Mouse (Mus musculus): ENCODE data around the gene Rpl23. TPM values are rescaled to one million over a fixed set of nuclear protein-coding genes. Genes with fewer than 3 reads are reported as not detected.
"Not testable (repeated sequence)": the region's sequence is repeated elsewhere in the genome, so short reads cannot be mapped to it uniquely, and the experiment has no call there.

Rpl23 gene
- polyA plus RNA-seq, 1 experiment = 1,391 TPM

GRCm38 (mm10) chr11:97793165-97793564, 10.9 kb upstream of the Rpl23 start:
- H3K4me3 ChIP-seq (ENCODE audit: insufficient read depth, poor library complexity, severe bottlenecking) = no peak overlapping the region
- TF ChIP-seq USF1 (IDR thresholded peaks at IDR 0.05; ENCODE audit: low read depth) = peak; percentile 57
- no peak for TF ChIP-seq FOSL1 (IDR thresholded peaks at IDR 0.05; ENCODE audit: insufficient read depth, low read length, poor library complexity, severe bottlenecking)
- peak; percentile 6 for TF ChIP-seq CTCF (IDR thresholded peaks at IDR 0.05; ENCODE audit: control insufficient read depth, insufficient read depth, insufficient read length)
- no peak for TF ChIP-seq CEBPB (IDR thresholded peaks at IDR 0.05; ENCODE audit: low read depth)
- TF ChIP-seq MYOG (IDR thresholded peaks at IDR 0.05; ENCODE audit: control insufficient read depth, extremely low read depth, insufficient read length) = no peak
- TF ChIP-seq MYOD1 (IDR thresholded peaks at IDR 0.05; ENCODE audit: control insufficient read depth, insufficient read length, low read depth) = no peak
- peak; percentile 88 for TF ChIP-seq MAX (IDR thresholded peaks at IDR 0.05)
- no peaks in the 10 kb centered on the region for H3K27me3 ChIP-seq (ENCODE audit: control insufficient read depth, insufficient read depth, insufficient read length)
- no peaks in the 10 kb centered on the region for H3K79me3 ChIP-seq (ENCODE audit: low read depth)
- no peak overlapping the region for H3ac ChIP-seq (ENCODE audit: control insufficient read depth, insufficient read length, low read depth)
- H3K79me2 ChIP-seq (ENCODE audit: control insufficient read depth, insufficient read depth) = no peaks in the 10 kb centered on the region
- H3K36me3 ChIP-seq (ENCODE audit: control insufficient read depth, insufficient read depth) = no peaks in the 10 kb centered on the region

- not testable (repeated sequence) for H3K79me3 ChIP-seq (ENCODE audit: low read depth); H3ac ChIP-seq (ENCODE audit: control insufficient read depth, insufficient read length, low read depth); H3K4me3 ChIP-seq (ENCODE audit: insufficient read depth, poor library complexity, severe bottlenecking); H3K27me3 ChIP-seq (ENCODE audit: control insufficient read depth, insufficient read depth, insufficient read length); H3K36me3 ChIP-seq (ENCODE audit: control insufficient read depth, insufficient read depth); H3K79me2 ChIP-seq (ENCODE audit: control insufficient read depth, insufficient read depth)
Measured at GRCm38 (mm10) chr11:97790778-97791438, 8.7 kb upstream of the Rpl23 start.

DNA sequence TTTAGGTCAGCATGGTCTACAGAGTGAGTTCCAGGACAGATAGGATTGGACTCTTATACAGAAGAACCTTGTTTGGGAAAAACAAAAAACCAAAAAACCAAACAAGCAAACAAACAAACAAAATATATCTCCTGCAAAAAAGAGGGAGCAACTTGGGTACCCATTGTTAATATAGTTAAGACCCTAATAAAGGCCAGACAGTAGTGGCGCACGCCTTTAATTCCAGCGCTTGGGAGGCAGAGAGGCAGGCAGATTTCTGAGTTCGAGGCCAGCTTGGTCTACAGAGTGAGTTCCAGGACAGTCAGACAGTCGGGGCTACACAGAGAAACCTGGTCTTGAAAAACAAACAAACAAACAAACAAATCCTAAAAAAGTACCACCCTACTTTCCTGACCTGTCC, 7.5 kb upstream of the Rpl23 start:
- Histone ChIP-seq H3K27me3 (ENCODE audit: control insufficient read depth, insufficient read depth, insufficient read length) (no peaks in the 10 kb centered on the region), H3K4me3 (ENCODE audit: insufficient read depth, poor library complexity, severe bottlenecking) (no peak overlapping the region), H3K36me3 (ENCODE audit: control insufficient read depth, insufficient read depth) (no peaks in the 10 kb centered on the region), H3ac (ENCODE audit: control insufficient read depth, insufficient read length, low read depth) (no peak overlapping the region), H3K79me3 (ENCODE audit: low read depth) (no peaks in the 10 kb centered on the region), H3K79me2 (ENCODE audit: control insufficient read depth, insufficient read depth) (no peaks in the 10 kb centered on the region)
- no peak for TF ChIP-seq CTCF (IDR thresholded peaks at IDR 0.05; ENCODE audit: control insufficient read depth, insufficient read depth, insufficient read length)

DNA sequence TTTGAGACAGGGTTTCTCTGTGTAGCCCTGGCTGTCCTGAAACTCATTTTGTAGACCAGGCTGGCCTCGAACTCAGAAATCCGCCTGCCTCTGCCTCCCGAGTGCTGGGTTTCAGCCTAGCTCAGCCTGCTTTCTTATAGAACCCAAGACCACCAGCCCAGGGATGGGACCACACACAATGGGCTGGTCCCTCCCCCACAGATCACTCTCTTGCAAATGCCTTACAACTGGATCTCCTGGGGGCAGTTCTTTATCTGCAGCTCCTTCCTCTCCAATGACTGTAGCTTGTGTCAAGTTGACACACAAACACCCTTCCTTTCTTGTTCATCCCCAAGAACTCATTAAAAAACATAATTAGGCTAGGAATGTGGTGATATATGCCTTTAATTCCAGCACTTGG, 5.7 kb upstream of the Rpl23 start:
- Histone ChIP-seq H3K79me3 (ENCODE audit: low read depth) (no peaks in the 10 kb centered on the region), H3K36me3 (ENCODE audit: control insufficient read depth, insufficient read depth) (no peaks in the 10 kb centered on the region), H3ac (ENCODE audit: control insufficient read depth, insufficient read length, low read depth) (no peak overlapping the region), H3K4me3 (ENCODE audit: insufficient read depth, poor library complexity, severe bottlenecking) (no peak overlapping the region), H3K27me3 (ENCODE audit: control insufficient read depth, insufficient read depth, insufficient read length) (no peaks in the 10 kb centered on the region), H3K79me2 (ENCODE audit: control insufficient read depth, insufficient read depth) (no peaks in the 10 kb centered on the region)
- no peak for TF ChIP-seq CEBPB (IDR thresholded peaks at IDR 0.05; ENCODE audit: low read depth)
- TF ChIP-seq MYOD1 (IDR thresholded peaks at IDR 0.05; ENCODE audit: control insufficient read depth, insufficient read length, low read depth) = no peak
- no peak for TF ChIP-seq USF1 (IDR thresholded peaks at IDR 0.05; ENCODE audit: low read depth)
- no peak for TF ChIP-seq FOSL1 (IDR thresholded peaks at IDR 0.05; ENCODE audit: insufficient read depth, low read length, poor library complexity, severe bottlenecking)
- no peak for TF ChIP-seq MAX (IDR thresholded peaks at IDR 0.05)
- no peak for TF ChIP-seq MYOG (IDR thresholded peaks at IDR 0.05; ENCODE audit: control insufficient read depth, extremely low read depth, insufficient read length)
- no peak for TF ChIP-seq CTCF (IDR thresholded peaks at IDR 0.05; ENCODE audit: control insufficient read depth, insufficient read depth, insufficient read length)

GRCm38 (mm10) chr11:97782564-97782895, 293 bp upstream of the Rpl23 start:
- peak overlapping the region; percentile 69 for H3ac ChIP-seq (ENCODE audit: control insufficient read depth, insufficient read length, low read depth)
- no peaks in the 10 kb centered on the region for H3K27me3 ChIP-seq (ENCODE audit: control insufficient read depth, insufficient read depth, insufficient read length)
- peak overlapping the region; percentile 100 for H3K4me3 ChIP-seq (ENCODE audit: insufficient read depth, poor library complexity, severe bottlenecking)
- TF ChIP-seq MYOG (IDR thresholded peaks at IDR 0.05; ENCODE audit: control insufficient read depth, extremely low read depth, insufficient read length) (no peak), CEBPB (IDR thresholded peaks at IDR 0.05; ENCODE audit: low read depth) (peak; percentile 46)
- peaks cover 41% of the 10 kb centered on the region for H3K36me3 ChIP-seq (ENCODE audit: control insufficient read depth, insufficient read depth)
- H3K79me3 ChIP-seq (ENCODE audit: low read depth) = peaks cover 38% of the 10 kb centered on the region
- peaks cover 45% of the 10 kb centered on the region for H3K79me2 ChIP-seq (ENCODE audit: control insufficient read depth, insufficient read depth)

DNA sequence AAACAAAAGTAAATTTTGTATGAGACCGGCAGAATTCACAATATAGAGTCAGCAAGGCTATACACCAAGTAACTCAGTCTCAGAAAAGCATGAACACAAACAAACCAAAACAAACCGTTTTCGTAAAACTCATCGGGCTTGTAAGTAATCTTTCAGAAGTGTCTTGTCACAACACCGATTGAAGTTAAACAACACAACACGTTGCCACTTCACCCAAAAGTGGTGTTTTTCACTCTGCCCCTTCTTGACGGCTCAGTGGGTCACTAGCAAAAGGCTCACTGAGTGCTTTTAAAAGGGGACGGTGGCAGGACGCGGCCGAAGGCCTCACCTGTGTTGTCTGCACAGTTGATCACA, 782 bp downstream of the Rpl23 start:
- no peak for TF ChIP-seq USF1 (IDR thresholded peaks at IDR 0.05; ENCODE audit: low read depth)
- no peak for TF ChIP-seq FOSL1 (IDR thresholded peaks at IDR 0.05; ENCODE audit: insufficient read depth, low read length, poor library complexity, severe bottlenecking)
- H3K79me3 ChIP-seq (ENCODE audit: low read depth) = peaks cover 38% of the 10 kb centered on the region
- H3K36me3 ChIP-seq (ENCODE audit: control insufficient read depth, insufficient read depth) = peaks cover 52% of the 10 kb centered on the region
- H3K79me2 ChIP-seq (ENCODE audit: control insufficient read depth, insufficient read depth) = peaks cover 46% of the 10 kb centered on the region
- H3K27me3 ChIP-seq (ENCODE audit: control insufficient read depth, insufficient read depth, insufficient read length) = no peaks in the 10 kb centered on the region
- peak overlapping the region; percentile 100 for H3K4me3 ChIP-seq (ENCODE audit: insufficient read depth, poor library complexity, severe bottlenecking)
- peak overlapping the region; percentile 98 for H3ac ChIP-seq (ENCODE audit: control insufficient read depth, insufficient read length, low read depth)

All from C2C12 (cell line).